Mouse (Mus musculus): ENCODE measurements around the gene Rps11. TPM values are rescaled to one million over a fixed set of nuclear protein-coding genes. Genes with fewer than 3 reads are reported as not detected.

The Rps11 gene
- polyA plus RNA-seq, 1 experiment from 2014 or later: 1,374 TPM

DNA sequence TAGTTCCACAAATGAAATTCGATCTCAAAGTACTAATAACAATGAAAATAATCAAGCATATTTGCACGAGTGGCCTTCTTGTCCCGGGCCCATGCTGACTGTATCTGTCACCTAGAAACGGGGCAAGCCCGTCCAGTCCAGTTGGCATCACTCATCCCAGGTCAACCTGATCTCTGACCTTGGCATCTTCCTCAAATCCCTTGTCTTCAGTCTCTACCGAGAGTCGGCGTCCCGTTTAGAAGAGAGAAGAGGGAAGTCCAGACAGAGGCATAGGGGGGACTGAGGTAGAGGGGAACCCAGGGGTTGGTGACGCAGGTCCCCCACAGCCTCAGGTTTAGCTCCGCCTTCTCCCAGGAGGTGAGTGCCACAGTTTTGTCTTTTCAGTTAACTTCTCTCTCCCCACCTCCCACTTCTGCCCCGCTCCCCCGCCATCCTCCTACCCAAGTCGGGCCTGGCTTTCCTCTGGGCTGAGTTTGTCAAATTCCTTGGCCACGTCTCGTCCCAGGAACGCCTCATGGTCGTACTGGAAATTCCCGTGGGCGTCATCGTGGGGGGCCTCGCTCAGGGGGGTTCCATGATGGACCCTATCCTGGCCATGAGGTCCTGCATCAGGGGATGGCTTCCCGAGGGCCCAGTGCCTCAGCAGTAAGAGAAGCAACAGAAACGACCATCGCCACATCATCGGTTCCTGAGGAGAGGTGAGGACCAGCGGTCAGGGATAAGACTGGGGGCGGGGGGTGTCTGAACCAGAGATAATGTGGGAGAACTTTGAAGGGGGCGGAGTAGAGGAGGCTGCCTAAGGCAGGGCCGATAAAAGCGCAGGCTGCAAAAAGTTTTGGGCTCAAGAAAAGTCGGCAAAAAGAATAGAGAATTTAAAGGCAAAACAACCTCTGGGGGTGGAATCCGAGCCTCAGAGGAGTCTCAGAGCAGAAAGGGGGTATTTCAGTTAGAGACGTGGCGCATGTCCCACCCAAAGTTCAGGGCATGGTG is 32.9 kb downstream of the Rps11 start:
- Histone ChIP-seq H3K27ac (ENCODE audit: low read length) (peak overlapping the region; percentile 90), H3K36me3 (ENCODE audit: control insufficient read depth, insufficient read depth, low read length) (peaks cover 7% of the 10 kb centered on the region), H3K4me2 (ENCODE audit: low read depth, low read length) (peak overlapping the region; percentile 56), H3K4me1 (ENCODE audit: control insufficient read depth, insufficient read depth, low read length) (peaks cover 8% of the 10 kb centered on the region), H3K27me3 (ENCODE audit: control insufficient read depth, insufficient read depth, low read length) (no peaks in the 10 kb centered on the region), H3K4me3 (replicated peaks; ENCODE audit: low read length) (peak overlapping the region; percentile 49), H3K9ac (ENCODE audit: low read length) (peak overlapping the region; percentile 81), H3K9me3 (replicated peaks; ENCODE audit: control insufficient read depth, low read length) (no peaks in the 10 kb centered on the region)
- WGBS: 8% methylated on average over 35 of the region's 35 CpGs
- ATAC-seq (ENCODE audit: insufficient read depth, low FRiP score): peak; percentile 48

DNA sequence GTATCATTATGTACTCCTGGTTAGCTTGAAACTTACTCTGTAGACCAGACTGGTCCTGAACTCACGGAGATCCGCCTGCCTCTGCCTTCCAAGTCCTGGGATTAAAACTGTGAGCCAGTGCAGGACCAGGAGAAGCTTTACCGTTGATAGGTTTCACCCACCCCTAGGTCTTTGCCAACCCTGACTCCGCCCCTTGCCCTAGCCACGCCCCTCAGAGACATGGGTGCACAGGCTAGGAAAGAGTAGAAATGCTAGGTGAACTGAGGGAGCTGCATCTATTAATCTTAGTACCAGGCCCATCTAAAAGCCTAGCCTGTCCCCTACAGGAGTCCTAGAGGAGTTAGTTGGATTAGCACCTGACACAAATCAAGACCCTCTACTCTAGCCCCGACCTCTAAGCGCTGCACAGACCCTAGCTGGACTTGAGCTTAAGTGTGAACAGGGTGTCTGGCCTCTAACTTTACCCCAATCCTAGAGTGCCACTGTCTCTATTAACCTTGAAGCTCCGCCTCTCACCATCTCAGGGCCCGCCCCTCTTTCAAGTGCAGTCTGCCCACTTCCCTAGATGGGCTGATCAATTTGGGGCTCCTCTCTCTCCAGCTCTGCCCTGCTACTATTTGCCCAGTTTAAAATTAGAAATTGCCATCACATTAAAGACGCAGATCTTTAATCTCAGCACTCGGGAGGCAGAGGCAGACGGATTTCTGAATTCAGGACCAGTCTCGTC is 33.8 kb downstream of the Rps11 start:
- H3K27me3 ChIP-seq (ENCODE audit: control insufficient read depth, insufficient read depth, low read length): no peaks in the 10 kb centered on the region
- 75% methylated on average over 13 of the region's 13 CpGs for WGBS
- peak overlapping the region; percentile 81 for H3K9ac ChIP-seq (ENCODE audit: low read length)
- no peaks in the 10 kb centered on the region for H3K9me3 ChIP-seq (replicated peaks; ENCODE audit: control insufficient read depth, low read length)
- H3K4me1 ChIP-seq (ENCODE audit: control insufficient read depth, insufficient read depth, low read length): peaks cover 8% of the 10 kb centered on the region
- H3K4me2 ChIP-seq (ENCODE audit: low read depth, low read length): peak overlapping the region; percentile 56
- H3K27ac ChIP-seq (ENCODE audit: low read length): peak overlapping the region; percentile 90
- peak overlapping the region; percentile 49 for H3K4me3 ChIP-seq (replicated peaks; ENCODE audit: low read length)
- peaks cover 13% of the 10 kb centered on the region for H3K36me3 ChIP-seq (ENCODE audit: control insufficient read depth, insufficient read depth, low read length)
- no peak for ATAC-seq (ENCODE audit: insufficient read depth, low FRiP score)

DNA sequence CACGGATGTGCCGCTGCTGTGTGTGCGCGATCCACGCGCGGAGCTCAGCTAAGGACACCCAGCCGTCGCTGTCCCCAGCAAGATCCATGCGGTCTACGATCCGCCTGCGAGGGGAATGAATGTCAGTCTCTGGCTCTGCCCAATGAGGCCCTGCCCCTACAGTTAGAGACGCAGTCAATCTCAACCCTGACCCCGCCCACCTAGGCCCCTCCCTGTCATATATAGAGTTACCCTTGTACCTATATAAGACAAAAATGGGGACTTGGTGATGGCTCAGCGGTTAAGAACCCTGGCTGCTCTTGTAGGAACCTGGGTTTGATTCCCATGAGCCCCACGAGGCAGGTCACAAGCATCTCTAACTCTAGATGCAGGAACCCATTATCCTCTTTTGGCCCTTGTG is 35.6 kb downstream of the Rps11 start:
- Histone ChIP-seq H3K36me3 (ENCODE audit: control insufficient read depth, insufficient read depth, low read length) (peaks cover 13% of the 10 kb centered on the region), H3K27me3 (ENCODE audit: control insufficient read depth, insufficient read depth, low read length) (no peaks in the 10 kb centered on the region), H3K4me3 (replicated peaks; ENCODE audit: low read length) (no peak overlapping the region), H3K27ac (ENCODE audit: low read length) (no peak overlapping the region), H3K4me1 (ENCODE audit: control insufficient read depth, insufficient read depth, low read length) (peaks cover 8% of the 10 kb centered on the region), H3K9me3 (replicated peaks; ENCODE audit: control insufficient read depth, low read length) (no peaks in the 10 kb centered on the region), H3K9ac (ENCODE audit: low read length) (no peak overlapping the region), H3K4me2 (ENCODE audit: low read depth, low read length) (no peak overlapping the region)
- WGBS: 90% methylated on average over 17 of the region's 17 CpGs
- no peak for ATAC-seq (ENCODE audit: insufficient read depth, low FRiP score)

DNA sequence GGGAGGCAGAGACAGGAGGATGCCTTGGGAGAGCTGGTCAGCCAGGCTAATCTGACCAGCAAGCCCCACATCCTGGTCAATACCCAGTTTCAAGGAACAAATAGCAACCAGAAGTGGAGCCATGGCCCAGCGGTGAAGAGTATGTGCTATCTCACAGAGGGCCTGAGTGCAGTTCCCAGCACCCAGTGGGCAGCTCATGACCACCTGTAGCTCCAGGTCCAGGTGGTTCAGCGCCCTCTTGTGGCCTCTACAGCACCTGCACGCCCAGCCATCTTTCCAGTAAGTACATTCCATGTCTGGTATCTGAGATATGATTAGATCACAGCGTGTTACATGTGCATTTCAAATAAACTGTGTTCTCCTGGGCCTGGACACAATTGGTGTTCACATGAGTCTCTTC is 38.2 kb downstream of the Rps11 start:
- peaks cover 13% of the 10 kb centered on the region for H3K36me3 ChIP-seq (ENCODE audit: control insufficient read depth, insufficient read depth, low read length)
- H3K9me3 ChIP-seq (replicated peaks; ENCODE audit: control insufficient read depth, low read length): no peaks in the 10 kb centered on the region
- 81% methylated on average over 4 of the region's 4 CpGs for WGBS
- no peak overlapping the region for H3K9ac ChIP-seq (ENCODE audit: low read length)
- no peak overlapping the region for H3K27ac ChIP-seq (ENCODE audit: low read length)
- no peaks in the 10 kb centered on the region for H3K27me3 ChIP-seq (ENCODE audit: control insufficient read depth, insufficient read depth, low read length)
- no peak overlapping the region for H3K4me3 ChIP-seq (replicated peaks; ENCODE audit: low read length)
- no peak for ATAC-seq (ENCODE audit: insufficient read depth, low FRiP score)
- no peak overlapping the region for H3K4me2 ChIP-seq (ENCODE audit: low read depth, low read length)
- 0 out of 2 replicates have a peak, but pooled peaks cover 3% of the 10 kb centered on the region for H3K4me1 ChIP-seq (ENCODE audit: control insufficient read depth, insufficient read depth, low read length)

DNA sequence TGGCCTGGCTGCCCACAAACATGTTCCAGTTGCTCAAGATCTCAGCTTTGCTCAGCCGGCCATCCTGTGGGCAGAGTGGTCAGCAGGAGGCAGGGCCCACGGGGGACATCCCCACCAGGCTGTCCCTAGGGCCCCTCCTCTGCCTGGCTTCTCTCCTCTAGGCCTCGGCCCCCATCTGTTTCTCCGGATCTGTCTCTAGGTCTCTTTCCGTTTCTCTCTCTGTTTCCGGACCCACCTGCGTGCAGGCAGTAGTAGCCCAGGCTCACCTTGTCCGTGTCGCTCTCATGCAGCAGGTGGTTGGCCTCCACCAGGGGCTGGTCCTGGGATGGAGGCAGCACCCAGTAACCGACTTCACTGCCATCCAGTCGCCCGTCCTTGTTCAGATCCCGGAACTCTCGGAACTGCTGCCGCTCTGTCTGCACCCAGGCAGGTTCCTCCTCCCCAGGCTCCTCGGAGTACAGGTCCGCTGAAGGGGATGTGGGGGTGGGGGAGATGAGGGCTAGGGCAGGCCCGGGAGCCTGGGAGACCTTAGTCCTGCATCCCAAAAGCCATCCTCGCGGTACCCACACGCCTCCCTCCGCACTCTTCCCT is 40.8 kb downstream of the Rps11 start:
- Histone ChIP-seq H3K27me3 (ENCODE audit: control insufficient read depth, insufficient read depth, low read length) (no peaks in the 10 kb centered on the region), H3K9ac (ENCODE audit: low read length) (no peak overlapping the region), H3K36me3 (ENCODE audit: control insufficient read depth, insufficient read depth, low read length) (peaks cover 13% of the 10 kb centered on the region), H3K4me1 (ENCODE audit: control insufficient read depth, insufficient read depth, low read length) (0 out of 2 replicates have a peak, but pooled peaks cover 3% of the 10 kb centered on the region), H3K27ac (ENCODE audit: low read length) (no peak overlapping the region), H3K9me3 (replicated peaks; ENCODE audit: control insufficient read depth, low read length) (no peaks in the 10 kb centered on the region), H3K4me2 (ENCODE audit: low read depth, low read length) (no peak overlapping the region), H3K4me3 (replicated peaks; ENCODE audit: low read length) (no peak overlapping the region)
- 81% methylated on average over 22 of the region's 22 CpGs for WGBS
- no peak for ATAC-seq (ENCODE audit: insufficient read depth, low FRiP score)

DNA sequence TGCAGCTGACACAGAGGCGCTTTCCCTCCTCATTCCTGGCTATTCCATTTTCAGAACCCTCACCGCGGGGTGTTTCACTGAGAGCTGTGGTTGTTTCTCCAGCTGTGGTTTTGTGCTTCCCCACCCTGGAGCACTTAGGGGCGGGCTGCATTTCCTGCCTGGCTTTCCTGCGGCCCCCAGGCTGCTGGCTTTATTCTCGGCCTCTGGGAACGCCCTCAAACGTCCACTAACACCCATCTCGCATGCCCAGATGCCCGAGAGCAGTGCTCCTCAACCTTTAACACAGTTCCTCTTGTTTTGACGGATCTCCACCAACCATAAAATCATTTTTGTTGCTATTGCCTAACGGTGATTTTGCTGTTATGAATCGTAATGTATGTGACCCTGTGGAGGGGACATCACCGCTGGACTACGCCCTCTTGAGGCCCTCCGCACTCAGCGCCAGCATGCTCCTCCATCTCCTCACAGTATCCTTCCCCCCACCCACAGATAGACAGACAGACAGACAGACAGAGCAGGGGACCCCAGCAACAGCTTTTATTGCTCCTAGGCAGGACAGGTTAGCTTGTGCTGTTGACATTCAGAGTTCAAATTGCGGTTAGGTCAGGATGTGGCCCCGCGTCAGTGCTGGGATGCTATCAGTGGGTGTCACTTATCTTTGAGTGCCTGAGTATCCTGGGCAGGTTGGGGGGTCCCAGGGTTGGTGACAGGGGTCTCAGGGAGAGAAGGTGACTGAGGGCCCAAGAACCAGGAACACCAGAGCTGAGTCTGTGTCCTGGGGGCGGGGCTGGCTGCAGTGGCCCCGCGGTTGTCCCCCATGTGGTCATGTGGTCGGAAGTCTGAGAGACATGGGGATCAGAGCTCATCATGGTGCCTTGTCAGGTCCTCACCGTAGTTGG is 41.6 kb downstream of the Rps11 start:
- peak overlapping the region; percentile 2; the same call in 1 of the 2 replicates for H3K4me2 ChIP-seq (ENCODE audit: low read depth, low read length)
- H3K4me3 ChIP-seq (replicated peaks; ENCODE audit: low read length): no peak overlapping the region
- H3K36me3 ChIP-seq (ENCODE audit: control insufficient read depth, insufficient read depth, low read length): peaks cover 13% of the 10 kb centered on the region
- 0 out of 2 replicates have a peak, but pooled peaks cover 3% of the 10 kb centered on the region for H3K4me1 ChIP-seq (ENCODE audit: control insufficient read depth, insufficient read depth, low read length)
- WGBS: 64% methylated on average over 25 of the region's 25 CpGs
- H3K9me3 ChIP-seq (replicated peaks; ENCODE audit: control insufficient read depth, low read length): no peaks in the 10 kb centered on the region
- H3K27me3 ChIP-seq (ENCODE audit: control insufficient read depth, insufficient read depth, low read length): no peaks in the 10 kb centered on the region
- peak overlapping the region; percentile 54 for H3K27ac ChIP-seq (ENCODE audit: low read length)
- ATAC-seq (ENCODE audit: insufficient read depth, low FRiP score): no peak
- H3K9ac ChIP-seq (ENCODE audit: low read length): no peak overlapping the region

DNA sequence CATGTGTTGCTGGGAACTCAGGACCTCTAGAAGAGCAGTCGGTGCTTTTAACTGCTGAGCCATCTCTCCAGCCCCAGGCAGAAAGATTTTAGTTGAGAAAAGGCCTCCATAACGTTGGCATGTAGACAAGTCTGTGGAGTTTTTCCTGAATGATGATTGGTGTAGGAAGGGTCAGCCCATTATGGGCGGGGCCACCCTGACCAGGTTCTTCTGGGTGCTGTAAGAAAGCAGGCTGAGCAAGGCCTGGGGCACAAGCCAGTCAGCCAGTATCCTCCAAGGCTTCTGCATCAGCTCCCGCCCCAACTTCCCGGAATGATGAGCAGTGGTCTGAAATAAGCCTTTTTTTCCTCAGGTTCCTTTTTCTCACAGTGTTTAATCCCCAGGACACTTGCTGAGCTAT is 43.2 kb downstream of the Rps11 start:
- ATAC-seq (ENCODE audit: insufficient read depth, low FRiP score): no peak
- H3K36me3 ChIP-seq (ENCODE audit: control insufficient read depth, insufficient read depth, low read length): peaks cover 7% of the 10 kb centered on the region; the same call in 1 of the 2 replicates
- 52% methylated on average over 5 of the region's 5 CpGs for WGBS

DNA sequence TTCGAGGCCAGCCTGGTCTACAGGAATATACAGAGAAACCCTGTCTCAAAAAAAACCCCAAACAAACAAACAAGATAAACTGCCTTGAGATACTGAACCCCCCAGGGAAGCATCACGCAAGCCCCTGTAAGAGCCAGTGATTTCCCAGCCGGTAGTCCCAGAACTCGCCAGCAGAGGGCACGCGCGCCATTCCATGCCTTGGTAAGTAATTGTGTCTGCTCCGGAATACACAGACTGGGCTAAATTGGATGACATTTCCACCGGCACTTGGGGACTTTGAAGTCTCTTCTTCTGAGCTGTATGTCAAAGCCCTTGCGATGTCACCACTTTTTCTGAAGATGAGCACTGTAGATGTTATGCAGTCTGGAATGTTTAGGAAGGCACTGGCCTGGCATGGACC is 44.4 kb downstream of the Rps11 start:
- Histone ChIP-seq H3K27ac (ENCODE audit: low read length) (no peak overlapping the region), H3K9me3 (replicated peaks; ENCODE audit: control insufficient read depth, low read length) (no peaks in the 10 kb centered on the region), H3K36me3 (ENCODE audit: control insufficient read depth, insufficient read depth, low read length) (peaks cover 6% of the 10 kb centered on the region; the same call in 1 of the 2 replicates), H3K27me3 (ENCODE audit: control insufficient read depth, insufficient read depth, low read length) (no peaks in the 10 kb centered on the region), H3K4me3 (replicated peaks; ENCODE audit: low read length) (no peak overlapping the region), H3K4me2 (ENCODE audit: low read depth, low read length) (no peak overlapping the region), H3K4me1 (ENCODE audit: control insufficient read depth, insufficient read depth, low read length) (0 out of 2 replicates have a peak, but pooled peaks cover 3% of the 10 kb centered on the region), H3K9ac (ENCODE audit: low read length) (0 out of 2 replicates have a peak overlapping the region, but pooled peaks have one; percentile 13)
- WGBS: under 1% methylated on average over 10 of the region's 10 CpGs
- ATAC-seq (ENCODE audit: insufficient read depth, low FRiP score): peak; percentile 48; the same call in 1 of the 2 replicates

More for the DNA sequence above, 43.2 kb downstream of the Rps11 start:
- no peak overlapping the region for H3K9ac ChIP-seq (ENCODE audit: low read length)
- H3K27me3 ChIP-seq (ENCODE audit: control insufficient read depth, insufficient read depth, low read length): no peaks in the 10 kb centered on the region
- H3K4me2 ChIP-seq (ENCODE audit: low read depth, low read length): no peak overlapping the region
- no peak overlapping the region for H3K27ac ChIP-seq (ENCODE audit: low read length)
- H3K4me1 ChIP-seq (ENCODE audit: control insufficient read depth, insufficient read depth, low read length): 0 out of 2 replicates have a peak, but pooled peaks cover 3% of the 10 kb centered on the region
- H3K9me3 ChIP-seq (replicated peaks; ENCODE audit: control insufficient read depth, low read length): no peaks in the 10 kb centered on the region
- H3K4me3 ChIP-seq (replicated peaks; ENCODE audit: low read length): no peak overlapping the region
